Comparison of ENCODE assay signal across 14 mouse cellular contexts in genomic region chr6:144890166-144890565, GRCm38 (mm10).
DNase-seq lines count a peak whose midpoint lies in the region; ATAC-seq and TF ChIP-seq lines count a peak whose summit lies in the region.
"Had no signal": no experiment of that assay in that cellular context is flagged by ENCODE, and none has a peak within 500 bp of the region (broad histone marks: within the 10 kb centered on the region; RNA-seq: fewer than 3 reads in every experiment).

No protein-coding gene starts in this region.

- intact Hi-C loops in heart, postnatal 10 days (cut with DNase I), result no loop called here

- no peaks in the 10 kb centered on the region for H3K27me3 ChIP-seq in kidney, postnatal 0 days (ENCODE audit: insufficient read depth, low read length)

- no peak for ATAC-seq in kidney, postnatal 0 days (replicated peaks; ENCODE audit: low FRiP score, low read depth)
- ATAC-seq: midbrain, embryonic 13.5 days had no signal

- WGBS in kidney, postnatal 0 days, result 33% methylated on average over 8 of the region's 8 CpGs

- H3K27ac ChIP-seq in kidney, postnatal 0 days, result no peak overlapping the region
- H3K27ac ChIP-seq: heart, adult 2 months; midbrain, embryonic 13.5 days had no signal

- no peaks in the 10 kb centered on the region for H3K4me1 ChIP-seq in kidney, postnatal 0 days (replicated peaks; ENCODE audit: insufficient read depth, low read length)
- H3K4me1 ChIP-seq: midbrain, embryonic 13.5 days had no signal

- TF ChIP-seq CTCF in kidney, postnatal 0 days (IDR thresholded peaks at IDR 0.05; ENCODE audit: low read depth), result no peak

- no peak overlapping the region for H3K4me3 ChIP-seq in kidney, postnatal 0 days (replicated peaks; ENCODE audit: low read depth, low read length)
- H3K4me3 ChIP-seq: heart, adult 2 months; midbrain, embryonic 13.5 days had no signal

- no peak overlapping the region for H3K9ac ChIP-seq in kidney, postnatal 0 days (ENCODE audit: low read depth, low read length)
- H3K9ac ChIP-seq: midbrain, embryonic 13.5 days had no signal

- H3K4me2 ChIP-seq in kidney, postnatal 0 days (ENCODE audit: low read length), result no peak overlapping the region
- H3K4me2 ChIP-seq: midbrain, embryonic 13.5 days had no signal

- no peaks in the 10 kb centered on the region for H3K9me3 ChIP-seq in kidney, postnatal 0 days (replicated peaks; ENCODE audit: low read length)
- H3K9me3 ChIP-seq: midbrain, embryonic 13.5 days had no signal

- peak; percentile 8 for DNase-seq in kidney, postnatal 0 days (ENCODE audit: low spot score)
- DNase-seq in kidney, adult 11 months, result no peak
- DNase-seq in R1 (ENCODE audit: low read depth, low spot score), result peak; percentile 71
- DNase-seq in heart, postnatal 10 days, result peak; percentile 6 to 9
- DNase-seq in lung, postnatal 25 days (ENCODE audit: low spot score), result peak; percentile 3
- no peak for DNase-seq in cerebellum, adult 11 months
- no peak for DNase-seq in layer of hippocampus, adult 8-10 months (ENCODE audit: low spot score in 2 of 2)
- no peak for DNase-seq in retina, embryonic 14.5 days (ENCODE audit: low spot score)
- DNase-seq: adrenal gland, adult 2 months; cerebellum, adult 8-10 months; kidney, postnatal 36 days; right cerebral cortex, postnatal 25 days had no signal

- H3K36me3 ChIP-seq in kidney, postnatal 0 days (ENCODE audit: insufficient read depth, low read length), result no peaks in the 10 kb centered on the region
- H3K36me3 ChIP-seq: midbrain, embryonic 13.5 days had no signal

Comparison
In these comparisons a context has a peak if more than half of its experiments do, and no peak if none do; other contexts are left out.
1. DNase-seq: peak in kidney, postnatal 0 days (single experiment), R1 (single experiment), heart, postnatal 10 days (2 of 2) and lung, postnatal 25 days (single experiment); none in kidney, adult 11 months (single experiment), cerebellum, adult 11 months (single experiment), layer of hippocampus, adult 8-10 months (0 of 2) and retina, embryonic 14.5 days (single experiment).